Mouse (Mus musculus) limb, embryonic 14.5 days (tissue): ENCODE measurements around the gene Cxcl12. TPM values are rescaled to one million over a fixed set of nuclear protein-coding genes. Genes with fewer than 3 reads are reported as not detected.

Experiments
- ATAC-seq: fragments of 200-750 bp; cut with Nextera tagmentation; 2 replicates; pipeline ENCODE4 v1.8.0; 2017; ENCODE audit warnings: low read depth, moderate number of reproducible peaks, moderate TSS enrichment; ENCODE audit not compliant: low FRiP score
- DNase-seq: peaks from one replicate; pipeline ENCODE4 v3.0.0-alpha.2; 2015; ENCODE audit warnings: low spot score
- H3K27ac ChIP-seq: fragments of 300-500 bp; sonication (generic); replicated peaks from 2 replicates; pipeline ENCODE4 v1.5.1; 2014; ENCODE audit warnings: low read depth, mild to moderate bottlenecking, low read length, moderate library complexity, mixed read lengths
- H3K27me3 ChIP-seq: fragments of 300-500 bp; sonication (generic); 2 replicates; pipeline ENCODE4 v1.6.1; 2014; ENCODE audit warnings: low read length, mixed read lengths; ENCODE audit not compliant: control insufficient read depth, insufficient read depth
- H3K36me3 ChIP-seq: fragments of 300-500 bp; sonication (generic); 2 replicates; pipeline ENCODE4 v1.6.1; 2014; ENCODE audit warnings: mild to moderate bottlenecking, low read length, moderate library complexity, mixed read lengths; ENCODE audit not compliant: control insufficient read depth, insufficient read depth
- H3K4me1 ChIP-seq: fragments of 300-500 bp; sonication (generic); 2 replicates; pipeline ENCODE4 v1.6.1; 2014; ENCODE audit warnings: antibody characterized with exemption, low read length, mixed read lengths; ENCODE audit not compliant: control insufficient read depth, insufficient read depth
- H3K4me2 ChIP-seq: fragments of 300-500 bp; sonication (generic); replicated peaks from 2 replicates; pipeline ENCODE4 v1.6.1; 2014; ENCODE audit warnings: low read depth, mild to moderate bottlenecking, low read length, moderate library complexity; ENCODE audit not compliant: severe bottlenecking
- H3K4me3 ChIP-seq: fragments of 300-500 bp; sonication (generic); replicated peaks from 2 replicates; pipeline ENCODE4 v1.5.1; 2014; ENCODE audit warnings: low read length
- H3K9ac ChIP-seq: fragments of 300-500 bp; sonication (generic); 2 replicates; pipeline ENCODE4 v1.6.1; 2014; ENCODE audit warnings: mild to moderate bottlenecking, low read depth, low read length, moderate library complexity; ENCODE audit not compliant: severe bottlenecking
- H3K9me3 ChIP-seq: fragments of 300-500 bp; sonication (generic); 2 replicates; pipeline ENCODE4 v1.6.1; 2016; ENCODE audit warnings: low read length; ENCODE audit not compliant: control insufficient read depth
- POLR2A ChIP-seq: fragments of 200-500 bp; IDR thresholded peaks from 2 replicates; pipeline ENCODE4 v1.8.0; 2012; ENCODE audit warnings: inconsistent platforms, mild to moderate bottlenecking, moderate library complexity, borderline replicate concordance; ENCODE audit not compliant: insufficient read depth, insufficient read length; ENCODE audit errors: extremely low read depth
- WGBS: fragments of 180-500 bp; shearing (Covaris S2); extraction: QIAGEN DNeasy Blood & Tissue Kit; methylation state at CpG from one replicate; pipeline ENCODE4 v1.1.7; 2014; 5-methylcytosine and 5-hydroxymethylcytosine counted together
- polyA plus RNA-seq, 2 experiments: library from polyadenylated mRNA; depleted of rRNA in 1 of 2; stranded (reverse) in 1 of 2; unstranded in 1 of 2; fragments of >200 nt; fragmentation: Nextera tagmentation in 1 of 2; extraction: Ambion mirVana in 1 of 2; gene quantifications; 2 replicates each; pipeline versions ENCODE4 v1.2.1 to v1.2.3; 2012 to 2014

Cxcl12 gene
- polyA plus RNA-seq, 2 experiments, result 146 to 208 TPM

DNA sequence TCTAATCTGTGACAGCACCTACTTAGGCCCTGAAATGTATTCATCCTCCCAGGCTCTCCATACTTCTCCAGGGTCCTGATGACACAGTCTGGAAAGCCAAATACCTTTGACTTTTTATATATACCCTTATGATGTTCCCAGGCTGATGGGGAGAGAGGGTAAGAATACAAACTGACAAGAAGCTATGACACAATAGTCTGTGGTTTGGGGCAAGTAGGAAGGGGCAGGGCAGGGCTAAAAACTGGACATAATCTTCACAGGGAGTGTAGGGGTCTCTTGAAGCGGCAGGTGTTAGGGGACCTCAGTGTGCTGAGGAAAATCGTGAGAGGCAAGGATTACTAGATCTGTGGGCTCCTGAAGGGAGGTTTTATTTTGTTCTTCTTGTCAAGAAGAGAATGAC lies 33.1 kb downstream of the Cxcl12 start:
- WGBS, result 73% methylated on average over 2 of the region's 2 CpGs
- H3K9me3 ChIP-seq, result no peaks in the 10 kb centered on the region
- H3K27me3 ChIP-seq, result no peaks in the 10 kb centered on the region
- no peak overlapping the region for H3K27ac ChIP-seq
- DNase-seq, result no peak
- TF ChIP-seq POLR2A, result no peak
- no peaks in the 10 kb centered on the region for H3K4me1 ChIP-seq
- no peak overlapping the region for H3K4me3 ChIP-seq
- no peak overlapping the region for H3K4me2 ChIP-seq
- H3K9ac ChIP-seq, result no peak overlapping the region
- ATAC-seq, result no peak
- H3K36me3 ChIP-seq, result no peaks in the 10 kb centered on the region

DNA sequence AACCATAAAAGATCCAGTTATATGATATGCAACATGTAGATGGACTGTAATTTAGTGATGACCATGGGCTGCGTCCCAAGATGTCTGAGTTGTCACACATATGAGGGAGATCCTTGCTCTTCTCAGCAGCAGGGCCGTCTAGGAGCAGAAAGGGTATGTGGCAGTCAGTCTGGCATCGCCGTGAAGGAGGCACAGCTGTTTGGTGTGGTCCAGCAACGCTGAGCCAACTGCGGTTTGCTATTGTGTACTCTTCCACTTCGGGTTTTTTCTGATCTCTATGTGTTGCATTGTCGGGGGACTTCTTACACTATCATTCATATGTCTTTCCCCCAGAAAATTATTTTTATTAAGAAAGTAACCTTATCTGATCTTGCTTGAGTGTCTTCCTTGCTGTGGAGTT lies 33.5 kb downstream of the Cxcl12 start:
- WGBS, result 86% methylated on average over 8 of the region's 8 CpGs

DNA sequence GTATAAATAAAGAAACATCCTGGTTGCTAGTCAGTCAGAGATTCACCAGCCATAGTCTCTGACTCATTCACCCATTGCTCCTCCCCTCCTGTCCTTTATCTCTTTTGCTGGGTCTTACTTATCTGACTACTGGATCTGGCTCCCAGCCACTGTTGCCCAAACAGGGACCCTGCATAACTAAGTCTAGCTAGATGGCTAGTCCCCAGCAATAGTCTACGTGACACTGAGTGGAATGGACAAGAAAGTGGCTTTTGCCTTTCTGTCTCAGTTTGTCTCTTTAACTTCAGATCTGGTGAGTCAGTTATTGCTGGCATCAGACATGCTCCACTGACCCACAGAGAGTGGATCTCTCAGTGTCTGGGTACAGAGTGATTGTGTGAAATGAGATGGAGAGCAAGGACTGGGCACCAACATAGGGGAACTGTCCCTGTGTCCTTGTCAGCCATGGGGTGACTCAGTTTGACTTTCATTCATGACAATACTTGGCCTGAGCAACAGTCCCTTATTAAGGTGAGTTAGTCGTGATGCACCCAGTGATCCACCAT lies 34.6 kb downstream of the Cxcl12 start:
- Histone ChIP-seq H3K9ac (no peak overlapping the region), H3K27ac (no peak overlapping the region), H3K4me2 (no peak overlapping the region), H3K4me1 (no peaks in the 10 kb centered on the region), H3K4me3 (no peak overlapping the region), H3K27me3 (no peaks in the 10 kb centered on the region), H3K36me3 (no peaks in the 10 kb centered on the region), H3K9me3 (no peaks in the 10 kb centered on the region)
- ATAC-seq (no peak), DNase-seq (no peak)
- WGBS, result 63% methylated on average over 2 of the region's 2 CpGs
- no peak for TF ChIP-seq POLR2A

More for the DNA sequence above, 33.5 kb downstream of the Cxcl12 start:
- Histone ChIP-seq H3K4me1 (no peaks in the 10 kb centered on the region), H3K27ac (no peak overlapping the region), H3K4me2 (no peak overlapping the region), H3K36me3 (no peaks in the 10 kb centered on the region), H3K27me3 (no peaks in the 10 kb centered on the region), H3K9me3 (no peaks in the 10 kb centered on the region), H3K9ac (no peak overlapping the region), H3K4me3 (no peak overlapping the region)
- no peak for TF ChIP-seq POLR2A
- no peak for ATAC-seq
- DNase-seq, result no peak

DNA sequence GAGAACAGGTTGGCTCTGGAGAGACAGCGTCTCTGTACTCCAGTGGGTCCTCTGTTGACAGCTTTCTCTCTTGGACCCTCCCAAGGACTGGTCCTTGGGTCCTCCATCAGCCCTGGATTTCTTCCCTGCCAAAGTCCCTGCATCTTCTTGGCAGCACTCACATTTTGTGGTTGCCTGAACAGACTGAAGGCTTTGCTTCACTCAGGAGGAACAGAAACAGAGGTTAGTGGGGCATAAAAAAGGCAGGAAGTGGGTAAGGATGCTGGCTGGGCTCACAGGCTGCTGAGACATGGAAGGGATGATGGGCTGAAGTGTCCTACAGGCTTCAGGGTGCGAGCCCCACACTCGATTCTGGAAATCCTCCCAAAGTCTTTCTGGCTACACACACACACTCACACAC lies 35.8 kb downstream of the Cxcl12 start:
- ATAC-seq, result no peak
- DNase-seq, result no peak
- 89% methylated on average over 3 of the region's 3 CpGs for WGBS
- TF ChIP-seq POLR2A, result no peak
- Histone ChIP-seq H3K4me3 (no peak overlapping the region), H3K27me3 (no peaks in the 10 kb centered on the region), H3K4me1 (no peaks in the 10 kb centered on the region), H3K9ac (no peak overlapping the region), H3K27ac (no peak overlapping the region), H3K36me3 (no peaks in the 10 kb centered on the region), H3K9me3 (no peaks in the 10 kb centered on the region), H3K4me2 (no peak overlapping the region)

DNA sequence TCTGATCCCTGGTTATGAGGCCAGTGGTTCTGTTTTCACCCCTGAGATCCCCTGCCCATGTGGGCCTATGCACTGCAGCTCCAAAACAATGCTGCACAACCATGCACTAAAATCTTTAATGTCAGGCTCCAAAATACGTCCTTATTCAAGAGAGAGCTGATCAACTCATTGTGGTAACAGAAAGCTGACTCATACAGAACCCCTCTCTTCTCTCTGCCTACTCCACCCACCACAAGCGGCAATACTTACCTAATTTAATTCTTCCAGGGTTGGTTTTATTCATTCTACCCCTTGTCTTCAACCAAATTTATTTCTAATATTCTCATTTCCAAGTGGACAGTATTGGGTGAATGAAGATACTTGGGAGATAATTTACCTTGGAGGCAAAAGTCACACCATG lies 38.5 kb downstream of the Cxcl12 start:
- no peak overlapping the region for H3K9ac ChIP-seq
- 71% methylated on average over 2 of the region's 2 CpGs for WGBS
- no peaks in the 10 kb centered on the region for H3K4me1 ChIP-seq
- H3K9me3 ChIP-seq, result no peaks in the 10 kb centered on the region
- no peaks in the 10 kb centered on the region for H3K36me3 ChIP-seq
- ATAC-seq (no peak), DNase-seq (no peak)
- H3K27ac ChIP-seq, result no peak overlapping the region
- no peak for TF ChIP-seq POLR2A
- H3K4me2 ChIP-seq, result no peak overlapping the region
- H3K27me3 ChIP-seq, result no peaks in the 10 kb centered on the region
- no peak overlapping the region for H3K4me3 ChIP-seq

DNA sequence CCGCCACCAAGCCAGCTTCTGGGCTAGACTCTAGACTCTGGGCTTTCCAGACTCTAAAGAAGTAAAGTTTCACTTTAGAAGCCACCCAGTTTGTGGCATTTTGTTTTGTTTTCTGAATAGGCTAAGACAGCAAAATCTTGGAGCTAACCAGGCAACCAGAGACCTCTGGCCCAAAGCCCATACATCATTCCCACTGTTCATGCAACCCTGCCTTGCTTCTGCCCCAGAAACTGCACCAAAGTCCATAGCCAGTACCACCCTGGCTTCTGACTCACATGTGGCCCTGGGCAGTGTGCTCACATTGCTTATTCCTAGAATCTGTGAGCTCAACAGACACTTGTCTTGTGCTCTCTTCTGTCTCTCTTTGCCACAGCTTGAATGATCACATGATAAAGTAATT lies 39.0 kb downstream of the Cxcl12 start:
- Histone ChIP-seq H3K36me3 (no peaks in the 10 kb centered on the region), H3K4me1 (no peaks in the 10 kb centered on the region), H3K27me3 (no peaks in the 10 kb centered on the region), H3K4me3 (no peak overlapping the region), H3K4me2 (no peak overlapping the region), H3K27ac (no peak overlapping the region), H3K9ac (no peak overlapping the region), H3K9me3 (no peaks in the 10 kb centered on the region)
- TF ChIP-seq POLR2A, result no peak
- DNase-seq (no peak), ATAC-seq (no peak)
- 96% methylated on average over 1 of the region's 1 CpGs for WGBS
